Mouse (Mus musculus) heart, adult 2 months (tissue): Measurements from ENCODE around the gene Hpse. TPM values are rescaled to one million over a fixed set of nuclear protein-coding genes. Genes with fewer than 3 reads are reported as not detected.
A peak's percentile ranks its signal among the peaks of the same experiment; 100 is the strongest.

Experiments used
- DNase-seq, 2 experiments: peaks; one replicate each; pipeline ENCODE4 v3.0.0; 2021
- H3K27ac ChIP-seq: fragments of 200-600 bp; 2 replicates; pipeline ENCODE4 v1.8.1; 2022
- H3K27me3 ChIP-seq: fragments of 200-500 bp; 2 replicates; pipeline ENCODE4 v1.6.1; 2012; ENCODE audit warnings: mild to moderate bottlenecking, low read length, inconsistent platforms, mixed read lengths; ENCODE audit not compliant: control insufficient read depth, insufficient read depth
- H3K36me3 ChIP-seq: fragments of 200-500 bp; 2 replicates; pipeline ENCODE4 v1.6.1; 2012; ENCODE audit warnings: low read length, inconsistent platforms; ENCODE audit not compliant: control insufficient read depth, insufficient read depth
- H3K4me1 ChIP-seq: fragments of 200-500 bp; 2 replicates; pipeline ENCODE4 v1.6.1; 2011; ENCODE audit warnings: low read length; ENCODE audit not compliant: control insufficient read depth, insufficient read depth
- H3K4me3 ChIP-seq: fragments of 200-600 bp; 2 replicates; pipeline ENCODE4 v1.8.1; 2022
- H3K79me2 ChIP-seq: fragments of 200-500 bp; replicated peaks from 2 replicates; pipeline ENCODE4 v1.6.1; 2012; ENCODE audit warnings: mild to moderate bottlenecking, inconsistent platforms, low read length, moderate library complexity, mixed read lengths; ENCODE audit not compliant: control insufficient read depth, insufficient read depth
- H3K9ac ChIP-seq: fragments of 200-500 bp; 2 replicates; pipeline ENCODE4 v1.6.1; 2012; ENCODE audit warnings: low read depth, mild to moderate bottlenecking, control low read depth, inconsistent platforms, low read length, mixed read lengths
- CTCF ChIP-seq: fragments of 200-600 bp; IDR thresholded peaks from 2 replicates; pipeline ENCODE4 v1.8.1; 2022; ENCODE audit warnings: antibody characterized with exemption, mild to moderate bottlenecking, moderate library complexity
- EP300 ChIP-seq: fragments of 200-500 bp; IDR thresholded peaks from 2 replicates; pipeline ENCODE4 v1.6.1; 2011; ENCODE audit warnings: low read depth, low read length, control low read depth; ENCODE audit not compliant: insufficient read depth
- POLR2A ChIP-seq: fragments of 200-500 bp; IDR thresholded peaks from 2 replicates; pipeline ENCODE4 v1.6.1; 2011; ENCODE audit warnings: mild to moderate bottlenecking, low read depth, low read length, control low read depth; ENCODE audit not compliant: insufficient read depth
- WGBS: fragments of 180-500 bp; shearing (Covaris S2); methylation state at CpG from one replicate; pipeline ENCODE4 v1.1.7; 2018; 5-methylcytosine and 5-hydroxymethylcytosine counted together
- intact Hi-C: fragments of 180-260 bp; cut with DNase I; formaldehyde crosslinking; loops from one replicate; pipeline ENCODE4 v1.15.1; 2025
- long read RNA-seq: library from polyadenylated mRNA; stranded (forward); transcript quantifications from one replicate; pipeline ENCODE4 v2.0.0, GENCODE M21; 2021
- polyA plus RNA-seq: library from polyadenylated mRNA; depleted of rRNA; stranded (reverse); fragments of >200 nt; gene quantifications from 2 replicates; pipeline ENCODE4 v1.2.3, GENCODE M21; 2012; rRNA removed
- total RNA-seq, 2 experiments: library from RNA; stranded (reverse); gene quantifications; 2 replicates each; pipeline ENCODE4 v1.2.3; 2021

Hpse gene
- total RNA-seq (1 to 10 TPM; 1.0 to 2.3 TPM), polyA plus RNA-seq (0.88 and 1.2 TPM in 2 replicates)
- long read RNA-seq, transcript Hpse-201 (12 exons, 3,117 nt) = major isoform, 5 of 6 reads
- long read RNA-seq, partial matches to known transcripts = 1 of 6 reads
- long read RNA-seq, other reads (novel, unspliced or antisense) = 0 of 6 reads

- Histone ChIP-seq H3K4me1 (no peaks in the 10 kb centered on the region), H3K36me3 (no peaks in the 10 kb centered on the region), H3K27ac (no peak within 1 kb of the TSS), H3K79me2 (no peaks in the 10 kb centered on the region), H3K27me3 (0 out of 2 replicates have a peak, but pooled peaks cover 4% of the 10 kb centered on the region), H3K9ac (peak within 1 kb of the TSS; percentile 23; the same call in 1 of the 2 replicates), H3K4me3 (peak within 1 kb of the TSS; percentile 50)
- peak; percentile 53 to 66 for DNase-seq
- intact Hi-C loops = no loop called here
- TF ChIP-seq CTCF = no peak
- under 1% methylated on average over 51 of the region's 56 CpGs for WGBS
These were observed at the start of gene Hpse for GRCm38 (mm10) chr5:100719235-100720088. Hpse (minus strand) TSS chr5:100719716.

GRCm38 (mm10) chr5:100766026-100766425 is 46.5 kb upstream of the Hpse start:
- Histone ChIP-seq H3K79me2 (no peaks in the 10 kb centered on the region), H3K36me3 (no peaks in the 10 kb centered on the region), H3K27ac (no peak overlapping the region), H3K4me1 (no peaks in the 10 kb centered on the region), H3K27me3 (no peaks in the 10 kb centered on the region), H3K4me3 (no peak overlapping the region), H3K9ac (no peak overlapping the region)
- intact Hi-C loops = no loop called here
- TF ChIP-seq CTCF (no peak), EP300 (no peak), POLR2A (no peak)
- 93% methylated on average over 7 of the region's 7 CpGs for WGBS
- DNase-seq = no peak

GRCm38 (mm10) chr5:100761736-100762135 is 42.2 kb upstream of the Hpse start:
- TF ChIP-seq CTCF (no peak), EP300 (no peak), POLR2A (no peak)
- Histone ChIP-seq H3K79me2 (no peaks in the 10 kb centered on the region), H3K4me3 (no peak overlapping the region), H3K27me3 (no peaks in the 10 kb centered on the region), H3K27ac (no peak overlapping the region), H3K4me1 (no peaks in the 10 kb centered on the region), H3K9ac (no peak overlapping the region), H3K36me3 (no peaks in the 10 kb centered on the region)
- intact Hi-C loops = no loop called here
- 86% methylated on average over 7 of the region's 7 CpGs for WGBS
- DNase-seq = no peak

GRCm38 (mm10) chr5:100760049-100760663 is 40.6 kb upstream of the Hpse start:
- Histone ChIP-seq H3K79me2 (no peaks in the 10 kb centered on the region), H3K4me3 (no peak overlapping the region), H3K4me1 (no peaks in the 10 kb centered on the region), H3K27me3 (no peaks in the 10 kb centered on the region), H3K27ac (no peak overlapping the region), H3K9ac (no peak overlapping the region), H3K36me3 (no peaks in the 10 kb centered on the region)
- no peak for DNase-seq
- intact Hi-C loops = no loop called here
- WGBS = 86% methylated on average over 10 of the region's 10 CpGs
- TF ChIP-seq POLR2A (no peak), EP300 (no peak), CTCF (no peak)

GRCm38 (mm10) chr5:100758121-100758520 is 38.6 kb upstream of the Hpse start:
- 90% methylated on average over 5 of the region's 5 CpGs for WGBS
- no peak overlapping the region for H3K9ac ChIP-seq
- no peaks in the 10 kb centered on the region for H3K36me3 ChIP-seq
- no peaks in the 10 kb centered on the region for H3K27me3 ChIP-seq
- no peak overlapping the region for H3K27ac ChIP-seq
- intact Hi-C loops = no loop called here
- TF ChIP-seq POLR2A (no peak), CTCF (no peak), EP300 (no peak)
- no peaks in the 10 kb centered on the region for H3K4me1 ChIP-seq
- H3K4me3 ChIP-seq = no peak overlapping the region
- no peak for DNase-seq
- no peaks in the 10 kb centered on the region for H3K79me2 ChIP-seq

- no peak for DNase-seq
- Histone ChIP-seq H3K36me3 (no peaks in the 10 kb centered on the region), H3K79me2 (no peaks in the 10 kb centered on the region), H3K4me1 (no peaks in the 10 kb centered on the region), H3K27me3 (no peaks in the 10 kb centered on the region; the same call in 1 of the 2 replicates), H3K9ac (no peak overlapping the region), H3K4me3 (no peak overlapping the region), H3K27ac (no peak overlapping the region)
- TF ChIP-seq CTCF = no peak
- TF ChIP-seq EP300 = no peak
- no peak for TF ChIP-seq POLR2A
- WGBS = 79% methylated on average over 7 of the region's 7 CpGs
- intact Hi-C loops = no loop called here
These were observed 33.9 kb upstream of the Hpse start for GRCm38 (mm10) chr5:100753407-100753806.
